Mouse (Mus musculus): Measurements from ENCODE around the gene Psmd14.

The Psmd14 gene

GRCm38 (mm10) chr2:61759234-61759855, 47.9 kb downstream of the Psmd14 start:
- in situ Hi-C loops (cut with MboI, MseI) = no loop called here

GRCm38 (mm10) chr2:61760044-61760443, 48.5 kb downstream of the Psmd14 start:
- in situ Hi-C loops (cut with MboI, MseI) = no loop called here

GRCm38 (mm10) chr2:61764470-61765105, 53.1 kb downstream of the Psmd14 start:
- in situ Hi-C loops (cut with MboI, MseI) = no loop called here

GRCm38 (mm10) chr2:61765526-61765925, 54.0 kb downstream of the Psmd14 start:
- in situ Hi-C loops (cut with MboI, MseI) = no loop called here

GRCm38 (mm10) chr2:61780794-61781193, 69.3 kb downstream of the Psmd14 start:
- in situ Hi-C loops (cut with MboI, MseI) = no loop called here

- in situ Hi-C loops (cut with MboI, MseI) = no loop called here
Measured at GRCm38 (mm10) chr2:61794960-61795359, 83.5 kb downstream of the Psmd14 start.

- in situ Hi-C loops (cut with MboI, MseI) = no loop called here
Measured at GRCm38 (mm10) chr2:61798048-61798447, 86.6 kb downstream of the Psmd14 start.

- in situ Hi-C loops (cut with MboI, MseI) = loop anchor here (25.0 kb wide), 1 partner anchor 660 kb away; no protein-coding TSS in a partner anchor
Measured at GRCm38 (mm10) chr2:61802656-61803251, 91.3 kb downstream of the Psmd14 start, which contains the start of gene Tbr1. Tbr1 (plus strand) TSS chr2:61802930.

GRCm38 (mm10) chr2:61803443-61804367, 92.2 kb downstream of the Psmd14 start:
- in situ Hi-C loops (cut with MboI, MseI) = loop anchor here (25.0 kb wide), 1 partner anchor 659 kb away; no protein-coding TSS in a partner anchor

GRCm38 (mm10) chr2:61804382-61804840, 92.9 kb downstream of the Psmd14 start:
- in situ Hi-C loops (cut with MboI, MseI) = loop anchor here (25.0 kb wide), 1 partner anchor 658 kb away; no protein-coding TSS in a partner anchor

GRCm38 (mm10) chr2:61804841-61805540, 93.5 kb downstream of the Psmd14 start:
- in situ Hi-C loops (cut with MboI, MseI) = loop anchor here (25.0 kb wide), 1 partner anchor 657 kb away; no protein-coding TSS in a partner anchor

GRCm38 (mm10) chr2:61805541-61806345, 94.2 kb downstream of the Psmd14 start:
- in situ Hi-C loops (cut with MboI, MseI) = loop anchor here (25.0 kb wide), 1 partner anchor 657 kb away; no protein-coding TSS in a partner anchor

- in situ Hi-C loops (cut with MboI, MseI) = loop anchor here (25.0 kb wide), 1 partner anchor 656 kb away; no protein-coding TSS in a partner anchor
Measured at GRCm38 (mm10) chr2:61806346-61806825, 94.9 kb downstream of the Psmd14 start.

- in situ Hi-C loops (cut with MboI, MseI) = loop anchor here (25.0 kb wide), 1 partner anchor 655 kb away; no protein-coding TSS in a partner anchor
Measured at GRCm38 (mm10) chr2:61807151-61807550, 95.7 kb downstream of the Psmd14 start.

- in situ Hi-C loops (cut with MboI, MseI) = loop anchor here (25.0 kb wide), 1 partner anchor 655 kb away; no protein-coding TSS in a partner anchor
Measured at GRCm38 (mm10) chr2:61807781-61808180, 96.3 kb downstream of the Psmd14 start.

GRCm38 (mm10) chr2:61808776-61809175, 97.3 kb downstream of the Psmd14 start:
- in situ Hi-C loops (cut with MboI, MseI) = loop anchor here (25.0 kb wide), 1 partner anchor 654 kb away; no protein-coding TSS in a partner anchor

- in situ Hi-C loops (cut with MboI, MseI) = loop anchor here (25.0 kb wide), 1 partner anchor 653 kb away; no protein-coding TSS in a partner anchor
Measured at GRCm38 (mm10) chr2:61809381-61809780, 97.9 kb downstream of the Psmd14 start.

- in situ Hi-C loops (cut with MboI, MseI) = loop anchor here (25.0 kb wide), 1 partner anchor 652 kb away; no protein-coding TSS in a partner anchor
Measured at GRCm38 (mm10) chr2:61810751-61811150, 99.3 kb downstream of the Psmd14 start.

- in situ Hi-C loops (cut with MboI, MseI) = loop anchor here (25.0 kb wide), 1 partner anchor 651 kb away; no protein-coding TSS in a partner anchor
Measured at GRCm38 (mm10) chr2:61811163-61811506, 99.6 kb downstream of the Psmd14 start.

Measured in T-helper 1 cell (primary cell).